Mouse (Mus musculus): Measurements from ENCODE around the gene Rnf216.
"Not testable (repeated sequence)": the region's sequence is repeated elsewhere in the genome, so short reads cannot be mapped to it uniquely, and the experiment has no call there.

The Rnf216 gene

DNA sequence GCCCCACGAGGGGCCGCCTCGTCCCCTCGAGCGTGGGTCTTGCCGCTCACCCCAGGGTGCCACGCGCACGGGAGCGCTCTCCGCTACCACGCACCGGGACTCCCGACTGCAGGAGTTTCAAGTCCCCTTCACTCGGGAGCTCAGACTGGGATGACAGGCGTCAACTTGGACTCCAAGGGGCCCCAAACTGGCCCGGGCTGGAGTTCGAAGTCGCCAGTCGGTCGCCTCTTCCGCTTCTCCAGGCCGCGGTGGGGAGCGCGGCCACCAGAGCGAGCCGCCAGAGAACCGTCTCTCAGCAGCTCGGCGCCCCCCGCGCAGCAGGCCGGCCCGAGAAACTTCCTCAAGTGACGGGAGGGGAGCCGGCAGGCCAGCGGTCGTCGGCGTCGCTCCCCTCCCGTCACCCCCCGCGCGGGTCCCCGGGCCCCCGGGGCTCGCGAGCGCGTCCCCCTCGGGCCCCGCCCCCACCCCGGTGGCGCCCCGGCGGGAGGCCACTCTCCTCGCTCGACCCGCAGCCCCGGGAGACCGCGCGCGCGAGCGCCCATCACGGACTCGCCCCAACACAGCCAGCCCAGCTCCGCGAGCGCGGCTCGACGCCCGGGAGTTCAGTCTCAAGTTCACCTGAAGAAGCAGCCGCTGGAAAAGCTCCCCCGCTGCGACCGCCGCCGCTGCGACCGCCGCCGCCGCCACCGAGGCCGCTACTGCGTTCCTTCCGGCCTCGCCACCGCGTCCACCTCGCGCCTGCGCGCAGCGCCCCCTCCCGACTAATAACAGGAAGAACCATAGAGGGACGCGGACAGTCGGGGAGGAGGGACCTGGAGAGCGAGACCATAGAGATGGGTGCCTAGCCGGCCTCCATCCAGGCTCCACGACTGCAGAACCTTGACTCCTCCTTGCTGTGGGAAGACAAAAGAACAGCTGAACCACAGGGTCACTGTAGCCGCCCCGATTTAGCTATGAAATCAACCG, at the start of gene Rnf216:
TSS of gene Rnf216 (minus strand) at position 714 of the 966 bp plus-strand sequence.
- DNase-seq: peak; percentile 96

DNA sequence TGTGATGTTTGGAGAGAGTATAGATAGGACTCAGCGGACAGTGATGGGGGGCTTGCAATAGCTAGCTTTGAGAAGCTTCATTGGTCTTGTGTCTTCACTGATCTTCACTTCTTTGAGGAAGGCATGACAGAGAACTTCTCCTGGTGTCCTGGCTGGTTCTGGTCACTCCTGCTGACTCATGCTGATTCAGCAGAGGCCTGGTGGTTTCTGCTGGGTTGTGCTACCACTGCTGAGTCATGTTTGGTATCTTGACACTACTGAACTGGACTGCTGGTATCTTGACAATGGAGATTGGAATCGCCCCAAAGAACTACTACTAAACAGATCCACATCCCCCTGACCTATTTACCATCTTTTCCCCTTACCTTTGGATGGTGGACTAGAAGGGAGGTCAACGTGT, 42.7 kb upstream of the Rnf216 start:
- DNase-seq: no peak

DNA sequence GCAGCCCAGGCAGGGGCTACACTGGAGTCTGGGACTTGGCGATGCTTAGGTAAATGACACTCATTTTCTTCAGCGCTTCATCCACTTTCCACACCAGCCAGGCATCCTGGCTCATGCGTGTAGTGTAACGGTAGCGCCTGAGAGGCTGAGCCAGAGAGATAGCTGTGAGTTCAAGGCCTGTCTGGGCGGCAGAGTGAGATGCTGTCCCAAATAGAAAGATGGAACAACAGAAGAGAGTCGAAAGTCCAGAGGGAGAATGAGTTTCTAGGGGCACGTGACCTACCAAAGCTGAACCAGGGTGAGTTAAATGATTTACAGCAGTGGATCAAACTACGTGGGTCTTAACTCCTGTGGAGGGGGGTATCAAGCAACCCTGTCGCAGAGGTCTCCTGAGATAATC, 41.0 kb upstream of the Rnf216 start:
- no peak for DNase-seq

- no peak for DNase-seq
Observed at GRCm38 (mm10) chr5:143150044-143150443, 37.2 kb upstream of the Rnf216 start.

DNA sequence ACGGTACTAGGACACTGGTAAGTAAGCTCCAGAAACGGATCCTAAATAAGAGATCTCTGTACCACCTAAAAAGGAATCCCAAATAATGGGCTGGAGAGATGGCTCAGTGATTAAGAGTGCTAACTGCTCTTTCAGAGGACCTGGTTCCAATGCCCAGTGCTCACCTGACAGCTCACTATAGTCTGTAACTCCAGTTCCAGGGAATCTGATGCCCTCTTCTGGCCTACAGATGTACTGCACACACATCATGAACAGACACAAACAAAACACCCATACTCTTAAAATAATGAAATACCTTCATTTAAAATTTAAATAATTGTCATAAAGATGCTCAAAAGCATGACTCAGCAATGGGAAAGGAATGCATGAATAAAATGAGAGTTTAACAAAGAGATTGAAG, 36.7 kb upstream of the Rnf216 start:
- DNase-seq: no peak

- DNase-seq: no peak
Observed at GRCm38 (mm10) chr5:143148661-143149060, 35.9 kb upstream of the Rnf216 start.

GRCm38 (mm10) chr5:143147481-143147880, 34.7 kb upstream of the Rnf216 start, which contains the start of gene Olfr718-ps1:
Olfr718-ps1 (minus strand) TSS chr5:143147581.
- DNase-seq: no peak

- no peak for DNase-seq
Observed at GRCm38 (mm10) chr5:143137580-143137979, 24.8 kb upstream of the Rnf216 start.

GRCm38 (mm10) chr5:143135042-143135441, 22.2 kb upstream of the Rnf216 start:
- DNase-seq: no peak

- not testable (repeated sequence) for DNase-seq
Observed at GRCm38 (mm10) chr5:143134216-143135010, 21.6 kb upstream of the Rnf216 start.

- no peak for DNase-seq
Observed at GRCm38 (mm10) chr5:143132935-143133514, 20.2 kb upstream of the Rnf216 start.

GRCm38 (mm10) chr5:143130342-143130741, 17.5 kb upstream of the Rnf216 start:
- DNase-seq: peak in 1 of 2 experiments; percentile 32

DNA sequence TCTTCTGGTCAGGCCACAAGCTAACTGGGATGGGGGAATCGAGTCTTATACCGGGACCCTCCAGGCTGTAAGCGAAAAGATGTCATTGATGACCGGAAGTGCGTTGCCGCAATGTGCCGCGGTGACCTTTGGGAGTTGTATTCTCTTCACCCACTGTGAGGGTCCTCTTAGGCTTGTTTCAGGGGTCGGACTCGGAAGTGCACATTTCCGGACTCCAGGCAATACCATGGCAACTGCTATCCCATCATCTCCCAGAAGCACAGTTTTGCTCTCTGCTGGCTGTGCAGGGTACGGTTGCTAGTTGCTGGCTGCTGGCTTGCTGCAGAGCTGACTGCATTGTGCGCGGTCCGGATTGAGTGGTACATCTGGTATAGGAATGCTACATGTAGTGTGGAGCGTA, 16.3 kb upstream of the Rnf216 start:
- DNase-seq: peak in 1 of 2 experiments; percentile 28

GRCm38 (mm10) chr5:143127837-143128236, 15.0 kb upstream of the Rnf216 start:
- DNase-seq: peak; percentile 85 to 86

- no peak for DNase-seq
Observed at GRCm38 (mm10) chr5:143126908-143127307, 14.1 kb upstream of the Rnf216 start.

GRCm38 (mm10) chr5:143126089-143126488, 13.3 kb upstream of the Rnf216 start:
- no peak for DNase-seq

DNA sequence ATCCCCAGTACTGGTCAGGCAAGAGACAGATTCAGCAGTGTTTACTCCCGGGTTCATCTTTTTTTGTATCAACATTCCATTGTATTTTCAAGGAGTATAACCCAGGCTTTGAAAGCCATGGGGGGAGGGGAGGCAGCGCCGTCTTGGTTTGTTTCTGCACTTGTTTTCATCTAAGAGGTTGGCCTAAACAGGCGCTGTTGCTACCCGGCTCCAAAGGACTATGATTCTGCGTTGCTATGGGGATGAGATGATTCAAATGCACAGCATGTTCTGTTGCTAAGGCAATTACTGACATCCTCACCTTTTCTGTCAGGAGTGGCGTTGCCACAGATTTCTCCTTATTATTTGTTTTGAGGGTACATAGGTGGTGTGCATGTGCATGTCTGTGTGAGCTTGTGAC, 12.8 kb upstream of the Rnf216 start:
- peak in 1 of 2 experiments; percentile 30 for DNase-seq

- DNase-seq: peak; percentile 46 to 56
Observed at GRCm38 (mm10) chr5:143124805-143125378, 12.1 kb upstream of the Rnf216 start.

DNA sequence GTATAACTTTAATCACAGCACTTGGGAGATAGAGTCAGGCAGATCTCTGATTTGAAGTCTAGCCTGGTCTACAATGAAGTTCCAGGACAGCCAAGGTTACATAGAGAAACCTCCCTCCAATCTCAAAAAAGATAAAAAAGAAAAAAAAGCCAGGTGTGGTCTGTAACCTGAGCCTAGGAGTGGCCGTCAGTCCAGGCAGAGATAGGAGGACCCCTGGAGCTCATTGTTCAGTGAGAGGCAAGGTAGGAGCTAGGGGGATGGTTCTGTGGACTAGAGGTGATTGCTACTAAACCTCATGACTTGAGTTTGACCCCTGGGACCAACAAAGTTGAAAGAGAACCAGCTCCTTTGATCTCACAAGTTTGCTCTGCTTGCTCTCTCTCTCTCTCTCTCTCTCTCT, 9.9 kb upstream of the Rnf216 start:
- DNase-seq: no peak

- DNase-seq: no peak
Observed at GRCm38 (mm10) chr5:143122125-143122524, 9.3 kb upstream of the Rnf216 start.

GRCm38 (mm10) chr5:143106842-143107241, 6.0 kb downstream of the Rnf216 start:
- DNase-seq: no peak

DNA sequence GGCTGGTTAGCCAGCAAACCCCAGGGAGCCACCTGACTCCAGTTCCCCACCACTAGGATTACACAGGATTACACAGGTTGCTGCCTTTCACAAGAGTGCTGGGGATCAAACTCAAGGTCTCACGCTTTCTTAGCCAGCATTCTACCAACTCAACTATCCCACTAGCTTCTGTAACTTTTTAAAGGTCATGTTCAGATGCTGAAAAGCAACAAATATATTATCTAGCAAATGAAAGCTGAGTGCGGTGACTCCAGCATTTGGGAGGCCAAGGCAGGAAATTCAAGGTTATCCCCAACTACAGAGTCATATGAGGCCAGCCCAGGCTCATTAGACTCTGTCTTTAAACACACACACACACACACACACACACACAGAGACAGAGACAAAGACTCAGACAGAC, 9.6 kb downstream of the Rnf216 start:
- DNase-seq: no peak

GRCm38 (mm10) chr5:143101626-143102025, 11.2 kb downstream of the Rnf216 start:
- DNase-seq: no peak
